Mouse (Mus musculus): Measurements from ENCODE around the gene Aip. TPM values are rescaled to one million over a fixed set of nuclear protein-coding genes. Genes with fewer than 3 reads are reported as not detected.

The Aip gene
- polyA plus RNA-seq, 1 experiment from 2014 or later: 85.2 TPM

DNA sequence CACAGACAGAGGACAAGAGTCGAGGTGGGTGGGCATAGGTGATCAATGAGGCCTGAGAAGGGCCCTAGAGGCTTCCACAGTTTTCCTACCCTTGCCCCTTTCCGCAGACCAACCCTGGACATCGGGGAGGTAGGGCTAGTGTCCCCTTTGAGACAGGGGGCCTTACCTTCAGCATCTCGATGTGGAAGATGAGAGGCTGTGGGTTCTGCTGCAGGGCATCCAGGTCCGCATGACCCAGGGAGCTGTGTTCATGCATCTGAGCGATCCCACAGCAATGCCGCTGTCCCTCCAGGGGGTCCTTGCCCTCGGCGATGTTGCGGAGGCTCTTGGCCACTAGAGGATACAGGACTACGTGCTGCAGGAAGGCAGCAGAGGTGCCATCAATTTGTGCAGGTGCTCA lies 9.8 kb downstream of the Aip start:
- peaks cover 69% of the 10 kb centered on the region for H3K36me3 ChIP-seq

DNA sequence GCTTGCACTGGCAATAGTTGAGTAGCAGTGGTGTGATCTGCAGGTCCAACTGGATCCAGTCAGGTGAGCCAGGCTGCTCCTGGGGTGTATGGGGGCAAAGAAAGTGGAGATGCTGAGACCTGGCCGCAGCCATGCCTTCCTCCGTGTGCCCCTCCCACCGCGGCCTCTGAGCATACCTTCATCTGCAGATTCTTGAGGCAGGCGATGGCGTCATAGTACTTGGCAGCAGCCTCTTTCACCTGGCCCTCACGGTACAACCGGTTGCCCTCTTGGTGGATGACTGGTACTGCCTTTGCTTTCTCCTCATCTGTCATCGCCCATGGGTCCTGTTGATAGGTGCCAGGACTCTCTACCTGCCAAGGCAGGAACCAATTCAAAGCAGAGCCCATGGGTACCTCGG lies 10.5 kb downstream of the Aip start:
- no peak overlapping the region for H3K27ac ChIP-seq
- H3K36me3 ChIP-seq: peaks cover 69% of the 10 kb centered on the region
- H3K4me1 ChIP-seq: peaks cover 8% of the 10 kb centered on the region; the same call in 1 of the 2 replicates
- H3K9ac ChIP-seq: no peak overlapping the region
- ATAC-seq (ENCODE audit: insufficient number of reproducible peaks, insufficient read depth, low FRiP score, low TSS enrichment): no peak
- H3K4me2 ChIP-seq (replicated peaks): no peak overlapping the region
- H3K27me3 ChIP-seq: no peaks in the 10 kb centered on the region
- WGBS: 95% methylated on average over 10 of the region's 10 CpGs
- no peaks in the 10 kb centered on the region for H3K9me3 ChIP-seq
- no peak overlapping the region for H3K4me3 ChIP-seq

More for the DNA sequence above, 9.8 kb downstream of the Aip start:
- no peak overlapping the region for H3K4me2 ChIP-seq (replicated peaks)
- peaks cover 15% of the 10 kb centered on the region; the same call in 1 of the 2 replicates for H3K4me1 ChIP-seq
- WGBS: 86% methylated on average over 11 of the region's 11 CpGs
- H3K27ac ChIP-seq: no peak overlapping the region
- H3K4me3 ChIP-seq: no peak overlapping the region
- no peaks in the 10 kb centered on the region for H3K9me3 ChIP-seq
- H3K9ac ChIP-seq: no peak overlapping the region
- ATAC-seq (ENCODE audit: insufficient number of reproducible peaks, insufficient read depth, low FRiP score, low TSS enrichment): no peak
- no peaks in the 10 kb centered on the region for H3K27me3 ChIP-seq

DNA sequence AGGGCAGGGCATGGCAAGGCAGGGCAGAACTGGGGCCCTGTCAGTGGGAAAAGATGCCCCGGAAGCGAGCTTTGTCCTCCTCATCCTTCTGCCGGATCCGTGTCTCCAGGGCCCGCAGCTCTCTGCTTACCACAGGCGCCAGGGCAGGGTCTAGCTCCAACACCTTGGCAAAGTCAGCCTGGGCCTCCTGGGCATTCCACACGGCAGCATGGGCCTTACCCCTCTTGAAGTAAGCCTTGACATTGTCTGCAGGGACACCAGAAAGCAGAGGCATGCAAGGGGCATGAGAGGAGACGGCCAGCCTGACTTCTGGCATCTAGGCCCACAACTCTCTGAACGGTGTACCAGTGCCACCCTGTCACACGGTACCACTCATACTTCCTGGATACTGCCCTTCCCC lies 11.1 kb downstream of the Aip start:
- 88% methylated on average over 10 of the region's 10 CpGs for WGBS
- H3K27me3 ChIP-seq: no peaks in the 10 kb centered on the region
- no peak for ATAC-seq (ENCODE audit: insufficient number of reproducible peaks, insufficient read depth, low FRiP score, low TSS enrichment)
- no peak overlapping the region for H3K9ac ChIP-seq
- H3K4me3 ChIP-seq: no peak overlapping the region
- peaks cover 69% of the 10 kb centered on the region for H3K36me3 ChIP-seq
- H3K4me2 ChIP-seq (replicated peaks): no peak overlapping the region
- peaks cover 7% of the 10 kb centered on the region; the same call in 1 of the 2 replicates for H3K4me1 ChIP-seq
- H3K9me3 ChIP-seq: no peaks in the 10 kb centered on the region
- no peak overlapping the region for H3K27ac ChIP-seq

DNA sequence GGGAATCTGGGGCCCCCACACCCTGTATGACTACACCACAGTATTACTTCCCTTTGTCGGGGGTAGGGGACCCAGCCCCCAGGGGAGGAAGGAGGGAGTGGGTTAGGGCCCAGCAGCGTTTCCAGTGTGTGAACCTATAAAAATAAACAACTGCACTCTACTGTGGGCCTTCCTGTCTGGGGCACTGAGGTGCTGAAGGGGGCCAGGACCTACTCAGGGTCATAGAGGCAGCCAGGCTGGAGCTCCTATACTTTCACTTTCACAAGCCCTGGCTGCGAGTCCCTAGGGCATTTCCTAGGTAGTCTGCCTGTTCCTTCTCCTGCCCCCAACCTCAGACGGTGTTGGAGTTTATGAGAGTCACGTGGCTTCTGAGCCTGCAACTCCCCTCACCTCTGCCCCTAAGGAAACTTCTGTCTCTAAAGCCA lies 11.8 kb downstream of the Aip start:
- Histone ChIP-seq H3K27me3 (no peaks in the 10 kb centered on the region), H3K9me3 (no peaks in the 10 kb centered on the region), H3K4me3 (no peak overlapping the region), H3K36me3 (peaks cover 69% of the 10 kb centered on the region), H3K4me2 (replicated peaks) (no peak overlapping the region), H3K4me1 (peaks cover 7% of the 10 kb centered on the region; the same call in 1 of the 2 replicates), H3K9ac (no peak overlapping the region), H3K27ac (no peak overlapping the region)
- WGBS: 48% methylated on average over 5 of the region's 5 CpGs
- no peak for ATAC-seq (ENCODE audit: insufficient number of reproducible peaks, insufficient read depth, low FRiP score, low TSS enrichment)

DNA sequence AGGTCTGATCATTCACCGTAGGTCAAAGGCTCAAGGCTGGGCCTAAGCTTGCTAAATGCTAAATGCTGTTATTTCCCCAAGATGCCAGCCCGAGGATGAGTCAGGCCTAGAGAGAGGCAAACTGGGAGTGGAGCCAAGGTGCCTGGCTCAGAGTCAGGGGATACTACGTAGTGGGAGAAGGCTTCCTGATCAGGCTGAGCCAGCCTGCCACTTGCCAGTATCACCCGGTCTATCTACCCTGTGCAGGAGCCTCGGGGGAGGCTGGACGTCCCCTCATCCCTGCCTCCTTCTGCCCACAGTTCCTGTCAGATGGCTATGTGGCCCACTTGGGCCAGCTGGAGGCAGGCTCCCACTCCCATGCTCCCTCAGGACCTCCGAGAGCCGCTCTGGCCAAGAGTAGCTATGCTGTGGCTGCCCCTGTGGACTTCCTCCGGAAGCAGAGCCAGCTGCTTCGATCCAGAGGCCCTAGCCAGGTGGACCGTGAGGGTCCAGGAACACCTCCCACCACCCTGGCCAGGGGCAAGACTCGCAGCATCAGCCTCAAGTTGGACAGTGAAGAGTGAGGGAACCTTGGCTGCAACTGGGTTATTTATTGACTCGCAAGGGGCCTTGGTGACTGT lies 12.4 kb downstream of the Aip start:
- Histone ChIP-seq H3K36me3 (peaks cover 68% of the 10 kb centered on the region), H3K4me2 (replicated peaks) (no peak overlapping the region), H3K27me3 (no peaks in the 10 kb centered on the region), H3K4me1 (peaks cover 7% of the 10 kb centered on the region; the same call in 1 of the 2 replicates), H3K9me3 (no peaks in the 10 kb centered on the region), H3K27ac (no peak overlapping the region), H3K9ac (no peak overlapping the region; the same call in 1 of the 2 replicates), H3K4me3 (no peak overlapping the region)
- no peak for ATAC-seq (ENCODE audit: insufficient number of reproducible peaks, insufficient read depth, low FRiP score, low TSS enrichment)
- 73% methylated on average over 13 of the region's 13 CpGs for WGBS

DNA sequence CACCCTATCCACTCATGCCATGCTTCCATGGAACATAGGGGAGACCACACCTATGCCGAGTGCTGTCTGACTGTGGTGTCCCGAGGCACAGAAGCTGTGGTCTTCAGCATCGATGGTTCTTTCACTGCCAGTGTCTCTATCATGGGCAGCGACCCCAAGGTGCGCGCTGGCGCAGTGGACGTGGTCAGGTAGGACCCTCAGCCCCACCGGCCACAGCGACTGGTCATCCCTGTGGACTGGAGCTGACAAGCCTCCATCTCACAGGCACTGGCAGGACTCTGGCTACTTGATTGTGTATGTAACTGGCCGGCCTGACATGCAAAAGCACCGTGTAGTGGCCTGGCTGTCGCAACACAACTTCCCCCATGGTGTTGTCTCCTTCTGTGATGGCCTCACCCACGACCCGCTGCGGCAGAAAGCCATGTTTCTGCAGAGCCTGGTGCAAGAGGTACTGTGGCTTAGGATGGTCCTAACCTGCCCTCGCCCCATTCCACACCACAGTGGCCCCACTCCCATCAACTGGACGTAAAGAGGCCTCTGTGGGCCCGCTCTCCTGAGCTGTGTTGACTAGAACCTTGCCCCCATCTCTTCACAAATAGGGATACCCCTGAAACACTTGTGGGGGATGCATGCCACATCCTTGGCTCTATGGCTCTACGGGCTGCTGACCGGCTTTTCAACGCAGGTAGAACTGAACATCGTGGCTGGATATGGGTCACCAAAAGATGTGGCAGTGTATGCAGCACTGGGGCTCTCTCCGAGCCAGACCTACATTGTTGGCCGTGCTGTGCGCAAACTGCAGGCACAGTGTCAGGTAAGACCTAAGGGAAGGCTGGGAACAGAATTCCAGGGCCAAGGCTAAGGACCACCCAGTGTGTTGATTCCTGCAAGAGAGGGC lies 13.3 kb downstream of the Aip start:
- H3K9me3 ChIP-seq: no peaks in the 10 kb centered on the region
- H3K9ac ChIP-seq: no peak overlapping the region
- H3K4me1 ChIP-seq: peaks cover 7% of the 10 kb centered on the region; the same call in 1 of the 2 replicates
- H3K4me2 ChIP-seq (replicated peaks): no peak overlapping the region
- no peak overlapping the region for H3K4me3 ChIP-seq
- H3K36me3 ChIP-seq: peaks cover 58% of the 10 kb centered on the region
- ATAC-seq (ENCODE audit: insufficient number of reproducible peaks, insufficient read depth, low FRiP score, low TSS enrichment): no peak
- WGBS: 92% methylated on average over 26 of the region's 26 CpGs
- no peak overlapping the region for H3K27ac ChIP-seq
- no peaks in the 10 kb centered on the region for H3K27me3 ChIP-seq

DNA sequence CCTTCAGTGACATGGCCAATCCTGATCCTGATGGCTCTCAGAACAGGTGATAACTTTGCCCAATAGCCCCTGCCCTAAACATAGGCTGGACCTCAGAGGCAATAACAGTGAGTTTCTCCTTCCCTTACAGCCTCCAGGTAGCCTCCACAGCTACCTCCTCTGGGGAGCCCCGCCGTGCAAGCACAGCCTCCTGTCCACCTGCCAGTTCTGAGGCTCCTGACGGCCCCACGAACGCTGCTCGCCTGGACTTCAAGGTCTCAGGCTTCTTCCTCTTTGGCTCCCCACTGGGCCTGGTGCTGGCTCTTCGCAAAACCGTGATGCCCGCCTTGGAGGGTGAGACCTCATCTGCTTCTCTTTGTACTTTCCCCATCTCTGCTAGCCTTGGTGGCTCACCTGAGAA lies 17.1 kb downstream of the Aip start:
- Histone ChIP-seq H3K36me3 (peaks cover 21% of the 10 kb centered on the region), H3K4me2 (replicated peaks) (no peak overlapping the region), H3K27me3 (0 out of 2 replicates have a peak, but pooled peaks cover 4% of the 10 kb centered on the region), H3K4me1 (peaks cover 4% of the 10 kb centered on the region; the same call in 1 of the 2 replicates), H3K9me3 (no peaks in the 10 kb centered on the region), H3K9ac (no peak overlapping the region), H3K4me3 (no peak overlapping the region), H3K27ac (no peak overlapping the region)
- ATAC-seq (ENCODE audit: insufficient number of reproducible peaks, insufficient read depth, low FRiP score, low TSS enrichment): no peak
- WGBS: 81% methylated on average over 9 of the region's 9 CpGs

DNA sequence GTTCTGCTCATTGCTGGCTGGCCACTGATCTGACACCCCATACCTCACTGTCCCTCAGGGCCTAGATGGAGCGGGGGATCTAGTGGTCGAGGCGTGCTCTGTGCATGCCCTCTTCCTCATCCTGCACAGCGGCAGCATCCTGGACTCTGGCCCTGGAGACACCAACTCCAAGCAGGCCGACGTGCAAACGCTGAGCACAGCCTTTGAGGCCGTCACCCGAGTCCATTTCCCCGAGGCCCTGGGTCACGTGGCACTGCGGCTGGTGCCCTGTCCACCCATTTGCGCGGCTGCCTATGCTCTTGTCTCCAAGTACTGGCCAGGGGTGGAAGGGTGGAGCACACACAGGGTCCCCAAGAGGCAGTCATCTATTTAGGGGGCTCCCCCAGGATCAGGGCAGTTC lies 19.0 kb downstream of the Aip start:
- 89% methylated on average over 14 of the region's 14 CpGs for WGBS
- no peak overlapping the region for H3K9ac ChIP-seq

DNA sequence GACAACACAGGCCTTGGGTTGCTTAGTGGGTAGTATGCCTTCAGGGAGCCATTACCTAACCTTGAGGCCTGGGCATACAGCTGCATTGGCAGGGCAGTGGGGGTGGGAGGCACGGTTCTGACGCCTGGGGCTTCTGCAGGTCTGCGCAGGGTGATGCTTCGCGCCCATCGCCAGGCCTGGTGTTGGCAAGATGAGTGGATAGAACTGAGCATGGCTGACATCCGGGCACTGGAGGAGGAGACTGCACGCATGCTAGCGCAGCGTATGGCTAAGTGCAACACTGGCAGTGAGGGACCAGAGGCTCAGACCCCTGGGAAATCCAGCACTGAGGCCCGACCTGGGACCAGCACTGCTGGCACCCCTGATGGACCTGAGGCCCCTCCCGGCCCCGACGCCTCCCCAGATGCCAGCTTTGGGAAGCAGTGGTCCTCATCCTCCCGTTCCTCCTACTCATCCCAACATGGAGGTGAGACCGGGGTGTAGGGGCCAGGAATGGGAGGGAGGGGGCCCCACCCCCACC lies 20.9 kb downstream of the Aip start:
- H3K9ac ChIP-seq: no peak overlapping the region; the same call in 1 of the 2 replicates
- peaks cover 32% of the 10 kb centered on the region for H3K27me3 ChIP-seq
- H3K9me3 ChIP-seq: no peaks in the 10 kb centered on the region
- 91% methylated on average over 16 of the region's 16 CpGs for WGBS
- peaks cover 14% of the 10 kb centered on the region for H3K4me1 ChIP-seq
- H3K4me3 ChIP-seq: no peak overlapping the region
- H3K27ac ChIP-seq: no peak overlapping the region
- H3K36me3 ChIP-seq: no peaks in the 10 kb centered on the region
- ATAC-seq (ENCODE audit: insufficient number of reproducible peaks, insufficient read depth, low FRiP score, low TSS enrichment): no peak
- no peak overlapping the region for H3K4me2 ChIP-seq (replicated peaks)

More for the DNA sequence above, 19.0 kb downstream of the Aip start:
- Histone ChIP-seq H3K4me3 (no peak overlapping the region), H3K4me1 (0 out of 2 replicates have a peak, but pooled peaks cover under 1% of the 10 kb centered on the region), H3K27me3 (peaks cover 13% of the 10 kb centered on the region), H3K36me3 (peaks cover 3% of the 10 kb centered on the region; the same call in 1 of the 2 replicates), H3K27ac (no peak overlapping the region), H3K4me2 (replicated peaks) (no peak overlapping the region), H3K9me3 (no peaks in the 10 kb centered on the region)
- ATAC-seq (ENCODE audit: insufficient number of reproducible peaks, insufficient read depth, low FRiP score, low TSS enrichment): no peak

DNA sequence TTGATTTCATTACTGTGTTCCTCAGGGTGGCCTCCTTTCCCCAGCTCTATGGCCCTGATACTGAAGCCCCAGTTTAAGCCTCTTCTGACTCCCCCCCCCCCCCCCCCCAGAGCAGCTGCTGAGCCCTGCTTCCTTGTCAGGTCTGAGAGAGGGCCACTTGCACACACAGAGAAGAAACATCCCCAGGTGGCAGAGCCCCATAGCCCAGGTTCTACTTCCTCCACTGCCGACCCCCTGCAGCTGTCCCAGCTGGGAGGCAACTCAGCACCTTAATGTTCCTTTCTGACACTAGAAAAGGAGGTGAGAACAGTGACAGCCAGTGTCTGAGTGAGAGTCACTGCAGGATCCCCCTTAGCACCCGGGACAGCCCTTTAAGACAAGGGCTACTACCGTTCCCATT lies 21.9 kb downstream of the Aip start:
- H3K9ac ChIP-seq: no peak overlapping the region
- H3K4me2 ChIP-seq (replicated peaks): no peak overlapping the region
- 80% methylated on average over 3 of the region's 3 CpGs for WGBS
- no peak overlapping the region for H3K27ac ChIP-seq
- ATAC-seq (ENCODE audit: insufficient number of reproducible peaks, insufficient read depth, low FRiP score, low TSS enrichment): no peak
- H3K27me3 ChIP-seq: peaks cover 38% of the 10 kb centered on the region
- H3K4me1 ChIP-seq: peaks cover 20% of the 10 kb centered on the region
- H3K9me3 ChIP-seq: no peaks in the 10 kb centered on the region
- no peak overlapping the region for H3K4me3 ChIP-seq
- no peaks in the 10 kb centered on the region for H3K36me3 ChIP-seq

DNA sequence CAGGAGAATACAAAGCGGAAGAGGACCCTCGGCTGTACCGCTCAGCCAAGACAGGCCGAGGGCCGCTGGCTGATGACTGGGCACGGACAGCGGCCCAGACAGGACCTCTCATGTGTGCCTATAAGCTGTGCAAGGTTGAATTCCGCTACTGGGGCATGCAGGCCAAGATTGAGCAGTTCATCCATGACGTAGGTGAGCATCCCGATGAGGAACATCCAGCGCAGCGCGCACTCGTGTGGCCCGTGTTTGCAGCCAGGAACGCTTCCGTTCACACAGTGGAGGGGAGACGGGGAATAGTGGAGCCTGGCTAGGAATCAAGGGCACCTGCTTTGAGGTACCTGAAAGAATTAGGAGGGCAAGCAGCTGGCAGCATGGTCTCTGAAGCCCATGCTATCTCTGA lies 22.4 kb downstream of the Aip start:
- H3K9ac ChIP-seq: no peak overlapping the region
- H3K9me3 ChIP-seq: no peaks in the 10 kb centered on the region
- 93% methylated on average over 18 of the region's 18 CpGs for WGBS
- no peaks in the 10 kb centered on the region for H3K36me3 ChIP-seq
- peaks cover 43% of the 10 kb centered on the region for H3K27me3 ChIP-seq
- no peak overlapping the region for H3K27ac ChIP-seq
- H3K4me2 ChIP-seq (replicated peaks): no peak overlapping the region
- peaks cover 20% of the 10 kb centered on the region for H3K4me1 ChIP-seq
- no peak overlapping the region for H3K4me3 ChIP-seq
- no peak for ATAC-seq (ENCODE audit: insufficient number of reproducible peaks, insufficient read depth, low FRiP score, low TSS enrichment)
